Mouse (Mus musculus) heart, adult 2 months (tissue): ENCODE measurements at regions not wholly inside any gene's neighbourhood (a gene's known extent, or its start where the extent isn't known, plus 50 kb on each side); places are given as distances from the start of the nearest gene placed in this dataset.

ENCODE experiments used
- CTCF ChIP-seq: fragments of 200-600 bp; IDR thresholded peaks from 2 replicates; pipeline ENCODE4 v1.8.1; 2022; ENCODE audit warnings: antibody characterized with exemption, mild to moderate bottlenecking, moderate library complexity
- EP300 ChIP-seq: fragments of 200-500 bp; IDR thresholded peaks from 2 replicates; pipeline ENCODE4 v1.6.1; 2011; ENCODE audit warnings: low read depth, low read length, control low read depth; ENCODE audit not compliant: insufficient read depth
- POLR2A ChIP-seq: fragments of 200-500 bp; IDR thresholded peaks from 2 replicates; pipeline ENCODE4 v1.6.1; 2011; ENCODE audit warnings: mild to moderate bottlenecking, low read depth, low read length, control low read depth; ENCODE audit not compliant: insufficient read depth

DNA sequence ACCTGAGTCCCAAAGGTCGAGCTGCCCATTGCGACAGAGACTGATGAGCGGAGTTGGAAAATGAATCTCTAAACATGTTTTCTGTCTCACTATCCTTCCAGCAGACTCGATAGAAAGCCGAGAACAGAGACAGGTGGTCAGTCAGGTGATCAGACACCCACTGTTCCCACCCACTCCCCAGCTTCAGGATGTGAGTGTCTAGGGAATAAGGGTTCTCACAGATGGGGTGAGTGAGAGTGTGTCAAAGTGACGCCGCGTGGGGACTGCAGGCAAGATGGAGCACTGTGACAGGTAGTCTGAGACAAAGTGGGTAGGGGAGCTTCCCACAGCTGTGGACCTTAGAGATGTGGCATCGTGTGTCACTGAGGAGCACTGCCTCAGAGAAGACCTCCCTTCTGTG is 264.0 kb downstream of the Matn1 start:
- no peak for TF ChIP-seq CTCF
- no peak for TF ChIP-seq POLR2A
- no peak for TF ChIP-seq EP300
